Mouse (Mus musculus) lung, adult 18-20 months (tissue): ENCODE results near the gene Mif4gd.

Experiments used
- DNase-seq, 2 experiments: peaks; one replicate each; pipeline ENCODE4 v3.0.0; 2022; ENCODE audit warnings: mixed read lengths in 2 of 2

Gene Mif4gd

GRCm38 (mm10) chr11:115611173-115611572, 1.6 kb downstream of the Mif4gd start:
- no peak for DNase-seq

- no peak for DNase-seq
Measured at GRCm38 (mm10) chr11:115609576-115609975, 3.2 kb downstream of the Mif4gd start.

- DNase-seq: no peak
Measured at GRCm38 (mm10) chr11:115608421-115609399, 4.1 kb downstream of the Mif4gd start.

- DNase-seq: no peak
Measured at GRCm38 (mm10) chr11:115606733-115607132, 6.0 kb downstream of the Mif4gd start.

GRCm38 (mm10) chr11:115604304-115604696, 8.5 kb downstream of the Mif4gd start:
- no peak for DNase-seq

GRCm38 (mm10) chr11:115603476-115604303, 9.1 kb downstream of the Mif4gd start, which contains the start of the genes Mrps7 and Gga3:
Mrps7 (plus strand) TSS chr11:115603925.
Gga3 (minus strand) TSS chr11:115604051.
- DNase-seq: peak; percentile 91 to 94

- no peak for DNase-seq
Measured at GRCm38 (mm10) chr11:115603128-115603475, 9.7 kb downstream of the Mif4gd start.

- DNase-seq: no peak
Measured at GRCm38 (mm10) chr11:115601174-115601573, 11.6 kb downstream of the Mif4gd start.

GRCm38 (mm10) chr11:115600743-115601142, 12.0 kb downstream of the Mif4gd start:
- DNase-seq: no peak

- no peak for DNase-seq
Measured at GRCm38 (mm10) chr11:115599722-115600121, 13.0 kb downstream of the Mif4gd start.

- no peak for DNase-seq
Measured at GRCm38 (mm10) chr11:115598309-115598708, 14.5 kb downstream of the Mif4gd start.

GRCm38 (mm10) chr11:115595209-115595608, 17.6 kb downstream of the Mif4gd start:
- DNase-seq: no peak

- DNase-seq: no peak
Measured at GRCm38 (mm10) chr11:115590526-115591075, 22.2 kb downstream of the Mif4gd start.

- DNase-seq: no peak
Measured at GRCm38 (mm10) chr11:115587984-115588383, 24.8 kb downstream of the Mif4gd start.

- no peak for DNase-seq
Measured at GRCm38 (mm10) chr11:115586403-115586802, 26.4 kb downstream of the Mif4gd start.

- peak; percentile 30 to 48 for DNase-seq
Measured at GRCm38 (mm10) chr11:115585573-115586100, 27.1 kb downstream of the Mif4gd start.

GRCm38 (mm10) chr11:115584376-115585073, 28.2 kb downstream of the Mif4gd start:
- DNase-seq: no peak

GRCm38 (mm10) chr11:115582913-115583606, 29.7 kb downstream of the Mif4gd start:
- no peak for DNase-seq

GRCm38 (mm10) chr11:115579080-115579479, 33.7 kb downstream of the Mif4gd start:
- DNase-seq: no peak

- DNase-seq: no peak
Measured at GRCm38 (mm10) chr11:115564961-115565360, 47.8 kb downstream of the Mif4gd start.

GRCm38 (mm10) chr11:115564064-115564809, 48.5 kb downstream of the Mif4gd start, which contains the start of gene Nup85:
Nup85 (plus strand) TSS chr11:115564434.
- DNase-seq: peak; percentile 95 to 97
